Mouse (Mus musculus): ENCODE results near the gene Nfe2l3. TPM values are rescaled to one million over a fixed set of nuclear protein-coding genes. Genes with fewer than 3 reads are reported as not detected.
"Not testable (repeated sequence)": the region's sequence is repeated elsewhere in the genome, so short reads cannot be mapped to it uniquely, and the experiment has no call there.

The Nfe2l3 gene
- polyA plus RNA-seq, 1 experiment from 2014 or later: 1.7 TPM

- H3K4me3 ChIP-seq (ENCODE audit: low read length): peak overlapping the region; percentile 39
- H3K4me2 ChIP-seq (ENCODE audit: low read depth, low read length): peak overlapping the region; percentile 52
- peaks cover 12% of the 10 kb centered on the region for H3K4me1 ChIP-seq (replicated peaks; ENCODE audit: control insufficient read depth, insufficient read depth, low read length)
- peaks cover 25% of the 10 kb centered on the region for H3K36me3 ChIP-seq (ENCODE audit: control insufficient read depth, insufficient read depth, low read length)
- no peak overlapping the region for H3K27ac ChIP-seq (ENCODE audit: low read length)
- ATAC-seq (ENCODE audit: low read depth): no peak
- no peaks in the 10 kb centered on the region for H3K27me3 ChIP-seq (ENCODE audit: control insufficient read depth, insufficient read depth, low read depth, low read length)
- H3K9me3 ChIP-seq (ENCODE audit: control insufficient read depth, low read length): no peaks in the 10 kb centered on the region
- H3K9ac ChIP-seq (ENCODE audit: low read length): peak overlapping the region; percentile 46
- WGBS: 2% methylated on average over 3 of the region's 3 CpGs
Observed at GRCm38 (mm10) chr6:51471782-51472181, 39.3 kb downstream of the Nfe2l3 start.

- 31% methylated on average over 4 of the region's 4 CpGs for WGBS
- H3K36me3 ChIP-seq (ENCODE audit: control insufficient read depth, insufficient read depth, low read length): peaks cover 26% of the 10 kb centered on the region
Observed at GRCm38 (mm10) chr6:51472213-51472612, 39.7 kb downstream of the Nfe2l3 start.

GRCm38 (mm10) chr6:51479136-51479731 lies 46.8 kb downstream of the Nfe2l3 start:
- Histone ChIP-seq H3K27me3 (ENCODE audit: control insufficient read depth, insufficient read depth, low read depth, low read length) (no peaks in the 10 kb centered on the region), H3K4me1 (replicated peaks; ENCODE audit: control insufficient read depth, insufficient read depth, low read length) (no peaks in the 10 kb centered on the region), H3K4me2 (ENCODE audit: low read depth, low read length) (no peak overlapping the region), H3K9ac (ENCODE audit: low read length) (no peak overlapping the region), H3K9me3 (ENCODE audit: control insufficient read depth, low read length) (no peaks in the 10 kb centered on the region), H3K27ac (ENCODE audit: low read length) (no peak overlapping the region), H3K36me3 (ENCODE audit: control insufficient read depth, insufficient read depth, low read length) (peaks cover 47% of the 10 kb centered on the region), H3K4me3 (ENCODE audit: low read length) (no peak overlapping the region)
- 86% methylated on average over 4 of the region's 4 CpGs for WGBS
- no peak for ATAC-seq (ENCODE audit: low read depth)

More at GRCm38 (mm10) chr6:51472213-51472612, 39.7 kb downstream of the Nfe2l3 start:
- Histone ChIP-seq H3K27me3 (ENCODE audit: control insufficient read depth, insufficient read depth, low read depth, low read length) (no peaks in the 10 kb centered on the region), H3K4me1 (replicated peaks; ENCODE audit: control insufficient read depth, insufficient read depth, low read length) (peaks cover 10% of the 10 kb centered on the region), H3K4me2 (ENCODE audit: low read depth, low read length) (peak overlapping the region; percentile 52), H3K4me3 (ENCODE audit: low read length) (peak overlapping the region; percentile 39), H3K9me3 (ENCODE audit: control insufficient read depth, low read length) (no peaks in the 10 kb centered on the region), H3K27ac (ENCODE audit: low read length) (no peak overlapping the region), H3K9ac (ENCODE audit: low read length) (peak overlapping the region; percentile 46)
- ATAC-seq (ENCODE audit: low read depth): no peak

- no peaks in the 10 kb centered on the region for H3K4me1 ChIP-seq (replicated peaks; ENCODE audit: control insufficient read depth, insufficient read depth, low read length)
- no peaks in the 10 kb centered on the region for H3K9me3 ChIP-seq (ENCODE audit: control insufficient read depth, low read length)
- H3K36me3 ChIP-seq (ENCODE audit: control insufficient read depth, insufficient read depth, low read length): peaks cover 40% of the 10 kb centered on the region
- no peak overlapping the region for H3K9ac ChIP-seq (ENCODE audit: low read length)
- no peak overlapping the region for H3K27ac ChIP-seq (ENCODE audit: low read length)
- H3K27me3 ChIP-seq (ENCODE audit: control insufficient read depth, insufficient read depth, low read depth, low read length): no peaks in the 10 kb centered on the region
- H3K4me3 ChIP-seq (ENCODE audit: low read length): no peak overlapping the region
- no peak overlapping the region for H3K4me2 ChIP-seq (ENCODE audit: low read depth, low read length)
- no peak for ATAC-seq (ENCODE audit: low read depth)
- 90% methylated on average over 8 of the region's 8 CpGs for WGBS
Observed at GRCm38 (mm10) chr6:51481548-51481947, 49.1 kb downstream of the Nfe2l3 start.

- WGBS: 91% methylated on average over 3 of the region's 3 CpGs
- H3K27me3 ChIP-seq (ENCODE audit: control insufficient read depth, insufficient read depth, low read depth, low read length): no peaks in the 10 kb centered on the region
- no peaks in the 10 kb centered on the region for H3K4me1 ChIP-seq (replicated peaks; ENCODE audit: control insufficient read depth, insufficient read depth, low read length)
- no peak overlapping the region for H3K4me2 ChIP-seq (ENCODE audit: low read depth, low read length)
- ATAC-seq (ENCODE audit: low read depth): no peak
- no peak overlapping the region for H3K4me3 ChIP-seq (ENCODE audit: low read length)
- H3K27ac ChIP-seq (ENCODE audit: low read length): no peak overlapping the region
- peaks cover 33% of the 10 kb centered on the region for H3K36me3 ChIP-seq (ENCODE audit: control insufficient read depth, insufficient read depth, low read length)
- H3K9ac ChIP-seq (ENCODE audit: low read length): no peak overlapping the region
- no peaks in the 10 kb centered on the region; the same call in none of the 2 replicates for H3K9me3 ChIP-seq (ENCODE audit: control insufficient read depth, low read length)
Observed at GRCm38 (mm10) chr6:51483861-51484260, 51.4 kb downstream of the Nfe2l3 start.

GRCm38 (mm10) chr6:51484556-51484955 lies 52.1 kb downstream of the Nfe2l3 start:
- H3K4me2 ChIP-seq (ENCODE audit: low read depth, low read length); H3K4me1 ChIP-seq (replicated peaks; ENCODE audit: control insufficient read depth, insufficient read depth, low read length); H3K9ac ChIP-seq (ENCODE audit: low read length); H3K27ac ChIP-seq (ENCODE audit: low read length); H3K27me3 ChIP-seq (ENCODE audit: control insufficient read depth, insufficient read depth, low read depth, low read length); ATAC-seq (ENCODE audit: low read depth); H3K9me3 ChIP-seq (ENCODE audit: control insufficient read depth, low read length); H3K4me3 ChIP-seq (ENCODE audit: low read length): not testable (repeated sequence)
- 87% methylated on average over 8 of the region's 8 CpGs for WGBS
- H3K36me3 ChIP-seq (ENCODE audit: control insufficient read depth, insufficient read depth, low read length): peaks cover 27% of the 10 kb centered on the region

GRCm38 (mm10) chr6:51485646-51486045 lies 53.2 kb downstream of the Nfe2l3 start:
- no peak for ATAC-seq (ENCODE audit: low read depth)
- H3K4me3 ChIP-seq (ENCODE audit: low read length): no peak overlapping the region
- H3K9ac ChIP-seq (ENCODE audit: low read length): no peak overlapping the region
- no peak overlapping the region for H3K27ac ChIP-seq (ENCODE audit: low read length)
- H3K4me1 ChIP-seq (replicated peaks; ENCODE audit: control insufficient read depth, insufficient read depth, low read length): no peaks in the 10 kb centered on the region
- WGBS: 53% methylated on average over 2 of the region's 2 CpGs
- H3K4me2 ChIP-seq (ENCODE audit: low read depth, low read length): no peak overlapping the region
- H3K9me3 ChIP-seq (ENCODE audit: control insufficient read depth, low read length): no peaks in the 10 kb centered on the region; the same call in none of the 2 replicates
- no peaks in the 10 kb centered on the region for H3K27me3 ChIP-seq (ENCODE audit: control insufficient read depth, insufficient read depth, low read depth, low read length)
- peaks cover 19% of the 10 kb centered on the region for H3K36me3 ChIP-seq (ENCODE audit: control insufficient read depth, insufficient read depth, low read length)

- no peak overlapping the region for H3K27ac ChIP-seq (ENCODE audit: low read length)
- WGBS: 41% methylated on average over 7 of the region's 7 CpGs
- H3K9me3 ChIP-seq (ENCODE audit: control insufficient read depth, low read length): no peaks in the 10 kb centered on the region; the same call in none of the 2 replicates
- H3K36me3 ChIP-seq (ENCODE audit: control insufficient read depth, insufficient read depth, low read length): peaks cover 15% of the 10 kb centered on the region
- no peaks in the 10 kb centered on the region for H3K27me3 ChIP-seq (ENCODE audit: control insufficient read depth, insufficient read depth, low read depth, low read length)
- H3K4me2 ChIP-seq (ENCODE audit: low read depth, low read length): no peak overlapping the region
- H3K9ac ChIP-seq (ENCODE audit: low read length): no peak overlapping the region
- H3K4me3 ChIP-seq (ENCODE audit: low read length): no peak overlapping the region
- no peaks in the 10 kb centered on the region for H3K4me1 ChIP-seq (replicated peaks; ENCODE audit: control insufficient read depth, insufficient read depth, low read length)
- no peak for ATAC-seq (ENCODE audit: low read depth)
Observed at GRCm38 (mm10) chr6:51486076-51486710, 53.7 kb downstream of the Nfe2l3 start.

GRCm38 (mm10) chr6:51486731-51487130 lies 54.3 kb downstream of the Nfe2l3 start:
- Histone ChIP-seq H3K4me3 (ENCODE audit: low read length) (no peak overlapping the region), H3K4me2 (ENCODE audit: low read depth, low read length) (no peak overlapping the region), H3K9ac (ENCODE audit: low read length) (no peak overlapping the region), H3K36me3 (ENCODE audit: control insufficient read depth, insufficient read depth, low read length) (peaks cover 12% of the 10 kb centered on the region), H3K27me3 (ENCODE audit: control insufficient read depth, insufficient read depth, low read depth, low read length) (no peaks in the 10 kb centered on the region), H3K4me1 (replicated peaks; ENCODE audit: control insufficient read depth, insufficient read depth, low read length) (no peaks in the 10 kb centered on the region), H3K27ac (ENCODE audit: low read length) (no peak overlapping the region), H3K9me3 (ENCODE audit: control insufficient read depth, low read length) (no peaks in the 10 kb centered on the region; the same call in none of the 2 replicates)
- 86% methylated on average over 5 of the region's 5 CpGs for WGBS
- ATAC-seq (ENCODE audit: low read depth): no peak

All from lung, embryonic 16.5 days (tissue).